Mouse (Mus musculus): ENCODE results near the gene Serpinb3c. TPM values are rescaled to one million over a fixed set of nuclear protein-coding genes. Genes with fewer than 3 reads are reported as not detected.
"Not testable (repeated sequence)": the region's sequence is repeated elsewhere in the genome, so short reads cannot be mapped to it uniquely, and the experiment has no call there.

Gene Serpinb3c
- not detected in 2 replicates for polyA plus RNA-seq (2015; fragmentation: Nextera tagmentation; extraction: Ambion mirVana)

DNA sequence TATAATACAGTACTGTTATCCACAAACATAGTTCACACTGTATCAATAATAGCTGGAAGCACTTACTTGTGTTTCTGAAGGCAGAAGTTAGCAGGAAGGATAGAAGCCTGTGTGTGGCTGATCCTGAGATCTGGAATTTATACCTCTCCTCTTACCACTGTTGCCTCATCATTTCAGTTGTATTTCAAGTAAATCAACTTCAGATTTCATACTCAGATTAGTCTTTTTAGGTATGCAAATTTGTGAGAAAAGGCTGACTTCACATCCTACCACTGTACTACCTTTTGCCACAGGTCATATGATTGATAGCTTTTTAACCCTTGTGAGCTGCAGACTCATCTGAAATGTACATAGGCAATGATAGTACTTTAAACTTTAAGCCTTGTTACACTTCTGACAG lies at the start of gene Serpinb3c, which contains the start of gene Serpinb3b:
Gene Serpinb3c, minus strand, starts transcription at position 111 of the 400 bp plus-strand sequence.
Gene Serpinb3b, minus strand, starts transcription at position 101 of the 400 bp plus-strand sequence.
- H3K9ac ChIP-seq; ATAC-seq (ENCODE audit: insufficient read depth, low FRiP score, low read depth); H3K4me1 ChIP-seq; H3K27ac ChIP-seq; H3K4me2 ChIP-seq; H3K4me3 ChIP-seq (replicated peaks); H3K9me3 ChIP-seq; H3K27me3 ChIP-seq (replicated peaks); H3K36me3 ChIP-seq: not testable (repeated sequence)

- not testable (repeated sequence) for ATAC-seq (ENCODE audit: insufficient read depth, low FRiP score, low read depth); H3K27ac ChIP-seq; H3K9ac ChIP-seq; H3K9me3 ChIP-seq; H3K27me3 ChIP-seq (replicated peaks); H3K36me3 ChIP-seq; H3K4me2 ChIP-seq; H3K4me3 ChIP-seq (replicated peaks); H3K4me1 ChIP-seq
- 37% methylated on average over 3 of the region's 3 CpGs for WGBS
Measured at GRCm38 (mm10) chr1:107243170-107243569, 35.0 kb downstream of the Serpinb3c start.

Other genes with a start within 250 kb of the Serpinb3c start
- 1.6 and 6.4 TPM in 2 replicates for gene Serpinb3a, start 226.1 kb downstream of the Serpinb3c start, polyA plus RNA-seq (2015; fragmentation: Nextera tagmentation; extraction: Ambion mirVana)
- gene Serpinb3d, start 194.9 kb downstream of the Serpinb3c start, polyA plus RNA-seq (2015; fragmentation: Nextera tagmentation; extraction: Ambion mirVana), result not detected in 2 replicates
- not detected in 2 replicates for gene Serpinb3b, start within 50 bp of the Serpinb3c start, polyA plus RNA-seq (2015; fragmentation: Nextera tagmentation; extraction: Ambion mirVana)
- 1.4 and 4.5 TPM in 2 replicates for gene Serpinb11, start 82.8 kb upstream of the Serpinb3c start, polyA plus RNA-seq (2015; fragmentation: Nextera tagmentation; extraction: Ambion mirVana)
- gene Serpinb7, start 121.3 kb upstream of the Serpinb3c start, polyA plus RNA-seq (2015; fragmentation: Nextera tagmentation; extraction: Ambion mirVana), result 0.13 and 0.19 TPM in 2 replicates
- 0.41 and 0.89 TPM in 2 replicates for gene Serpinb2, start 233.1 kb upstream of the Serpinb3c start, polyA plus RNA-seq (2015; fragmentation: Nextera tagmentation; extraction: Ambion mirVana)

All from stomach, embryonic 15.5 days (tissue).